Mouse (Mus musculus) spleen, adult 18-20 months (tissue): ENCODE measurements around the gene Kcnd3.
"Not testable (repeated sequence)": the region's sequence is repeated elsewhere in the genome, so short reads cannot be mapped to it uniquely, and the experiment has no call there.

Experiments used
- DNase-seq, 2 experiments: peaks; one replicate each; pipeline ENCODE4 v3.0.0; 2022; ENCODE audit warnings: mixed read lengths in 2 of 2

Kcnd3 gene

GRCm38 (mm10) chr3:105666996-105667523, 214.9 kb downstream of the Kcnd3 start:
- DNase-seq: no peak

GRCm38 (mm10) chr3:105668161-105668560, 216.0 kb downstream of the Kcnd3 start:
- no peak for DNase-seq

GRCm38 (mm10) chr3:105669776-105670175, 217.6 kb downstream of the Kcnd3 start:
- no peak for DNase-seq

GRCm38 (mm10) chr3:105670801-105671200, 218.7 kb downstream of the Kcnd3 start:
- no peak for DNase-seq

- DNase-seq: peak in 1 of 2 experiments; percentile 46
Observed at GRCm38 (mm10) chr3:105674595-105675218, 222.6 kb downstream of the Kcnd3 start.

- DNase-seq: no peak
Observed at GRCm38 (mm10) chr3:105675932-105676331, 223.8 kb downstream of the Kcnd3 start.

- DNase-seq: no peak
Observed at GRCm38 (mm10) chr3:105680346-105680745, 228.2 kb downstream of the Kcnd3 start.

GRCm38 (mm10) chr3:105686394-105687323, 234.5 kb downstream of the Kcnd3 start:
- DNase-seq: no peak

GRCm38 (mm10) chr3:105687324-105688060, 235.4 kb downstream of the Kcnd3 start, which contains the start of gene Ddx20:
Gene Ddx20 (minus strand): TSS chr3:105687574.
- peak; percentile 86 for DNase-seq

GRCm38 (mm10) chr3:105688536-105688935, 236.4 kb downstream of the Kcnd3 start:
- DNase-seq: no peak

GRCm38 (mm10) chr3:105693327-105694080, 241.4 kb downstream of the Kcnd3 start:
- no peak for DNase-seq

GRCm38 (mm10) chr3:105695476-105696386, 243.6 kb downstream of the Kcnd3 start:
- no peak for DNase-seq

GRCm38 (mm10) chr3:105696387-105697147, 244.4 kb downstream of the Kcnd3 start:
- DNase-seq: no peak

GRCm38 (mm10) chr3:105697148-105697441, 245.0 kb downstream of the Kcnd3 start:
- no peak for DNase-seq

GRCm38 (mm10) chr3:105698311-105698710, 246.2 kb downstream of the Kcnd3 start:
- no peak for DNase-seq

- no peak for DNase-seq
Observed at GRCm38 (mm10) chr3:105699241-105699933, 247.3 kb downstream of the Kcnd3 start.

GRCm38 (mm10) chr3:105700786-105701185, 248.7 kb downstream of the Kcnd3 start:
- DNase-seq: not testable (repeated sequence)

GRCm38 (mm10) chr3:105701399-105701798, 249.3 kb downstream of the Kcnd3 start:
- no peak for DNase-seq

- no peak for DNase-seq
Observed at GRCm38 (mm10) chr3:105703571-105703970, 251.4 kb downstream of the Kcnd3 start.
